Mouse (Mus musculus) embryonic fibroblast, embryonic 13.5 days (primary cell): ENCODE results near the gene Arid3b.

ENCODE experiments used
- CTCF ChIP-seq: IDR thresholded peaks from 2 replicates; pipeline ENCODE4 v1.5.1; 2011; ENCODE audit warnings: mild to moderate bottlenecking, control low read depth, low read length, moderate library complexity, borderline replicate concordance; ENCODE audit not compliant: insufficient read depth
- POLR2A ChIP-seq: IDR thresholded peaks from 2 replicates; pipeline ENCODE4 v1.6.1; 2011; ENCODE audit warnings: low read depth, mild to moderate bottlenecking, control low read depth, low read length, moderate library complexity

DNA sequence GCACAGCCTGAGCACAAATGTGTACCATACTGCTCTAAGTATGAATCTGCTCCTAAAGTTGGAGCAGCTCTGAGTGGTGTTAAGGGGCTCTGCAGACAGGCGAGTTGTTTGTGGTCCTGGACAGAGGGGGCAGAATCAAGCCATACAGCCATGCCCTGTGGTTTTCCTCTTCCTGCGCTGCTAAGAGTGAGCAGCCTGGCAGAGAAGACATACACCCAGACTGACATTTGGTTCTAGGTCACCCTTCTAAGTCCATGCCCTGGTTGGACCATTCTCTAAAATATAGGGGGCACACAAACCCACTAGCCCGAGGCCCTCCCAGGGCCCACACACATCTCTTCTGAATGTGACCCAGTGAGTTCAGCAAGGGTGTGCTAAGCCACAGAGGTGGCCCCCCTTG, 46.9 kb downstream of the Arid3b start:
- TF ChIP-seq CTCF (no peak), POLR2A (no peak)
